Mouse (Mus musculus): ENCODE results near the gene Pitpnm1.

Pitpnm1 gene

DNA sequence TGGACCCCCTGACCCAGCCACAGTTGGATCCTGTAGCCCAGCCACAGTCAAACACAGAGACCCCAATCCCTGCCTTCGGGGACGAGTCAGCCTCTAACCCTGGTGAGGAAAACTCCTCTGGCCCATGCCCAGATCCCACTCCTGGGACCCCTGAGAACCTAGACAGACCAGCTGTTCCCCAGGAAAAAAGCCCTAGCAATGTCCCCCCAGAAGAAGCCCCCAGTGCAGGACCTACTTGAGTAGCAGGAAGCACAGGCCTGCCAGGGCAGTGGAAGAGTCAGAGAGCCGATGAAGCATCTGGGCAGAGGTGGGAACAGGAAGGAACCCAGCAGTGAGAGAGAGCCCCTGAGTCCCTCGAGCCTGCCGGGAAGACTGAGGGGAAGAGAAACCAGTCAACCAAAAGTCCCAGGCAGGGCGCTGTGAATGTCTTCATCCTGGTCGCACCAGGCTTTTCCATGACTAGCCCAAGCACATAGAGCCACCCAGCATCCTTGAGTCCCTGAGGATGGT lies 44.0 kb downstream of the Pitpnm1 start, which contains the start of gene Cabp4:
Gene Cabp4, minus strand, starts transcription at position 275 of the 510 bp plus-strand sequence.
- DNase-seq: no peak

DNA sequence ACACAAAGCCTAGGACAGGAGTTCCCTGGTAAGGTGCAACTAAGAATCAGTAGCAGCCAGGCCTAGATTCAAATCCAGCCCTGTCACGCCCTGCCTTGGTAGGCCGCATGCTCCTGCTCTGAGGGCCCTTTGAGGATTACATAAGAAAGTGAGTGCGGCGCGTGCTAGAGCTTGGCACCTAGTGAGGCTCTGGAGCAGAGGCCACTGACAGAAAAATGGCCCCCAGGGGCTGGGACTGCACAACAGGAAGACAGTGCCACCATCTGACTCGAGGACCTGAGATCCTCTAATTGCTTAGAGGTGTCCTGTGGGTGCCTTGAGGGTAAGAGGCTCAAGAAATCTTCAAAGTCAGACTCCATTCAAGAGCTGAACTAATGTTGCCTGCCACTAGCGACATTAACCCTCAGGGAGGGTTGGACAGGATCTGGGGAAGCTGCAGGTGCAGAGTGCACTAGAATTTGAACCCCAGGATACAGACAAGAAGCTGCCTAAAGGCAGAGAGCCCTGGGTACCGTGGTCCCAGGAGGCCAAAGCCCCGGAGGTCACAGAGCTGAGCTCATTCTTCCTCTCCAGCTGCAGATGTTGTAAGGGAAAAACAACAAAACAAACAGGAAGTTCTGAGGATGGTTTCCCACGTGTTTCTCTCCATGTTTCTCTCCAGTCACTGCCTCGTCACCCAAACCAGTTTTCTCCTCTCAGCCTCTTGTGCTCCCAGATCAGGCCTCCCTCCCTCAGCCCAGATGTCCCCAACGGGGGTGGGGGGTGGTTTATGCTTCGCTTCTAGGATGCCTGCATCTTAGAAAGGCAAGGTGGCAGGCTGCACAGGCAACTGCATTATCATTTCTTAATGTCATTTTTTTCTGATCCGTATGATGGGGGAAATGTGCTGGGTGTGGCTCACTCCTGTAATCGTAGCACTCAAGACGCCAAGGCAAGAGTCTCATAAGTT lies 45.0 kb downstream of the Pitpnm1 start:
- DNase-seq: peak; percentile 51

DNA sequence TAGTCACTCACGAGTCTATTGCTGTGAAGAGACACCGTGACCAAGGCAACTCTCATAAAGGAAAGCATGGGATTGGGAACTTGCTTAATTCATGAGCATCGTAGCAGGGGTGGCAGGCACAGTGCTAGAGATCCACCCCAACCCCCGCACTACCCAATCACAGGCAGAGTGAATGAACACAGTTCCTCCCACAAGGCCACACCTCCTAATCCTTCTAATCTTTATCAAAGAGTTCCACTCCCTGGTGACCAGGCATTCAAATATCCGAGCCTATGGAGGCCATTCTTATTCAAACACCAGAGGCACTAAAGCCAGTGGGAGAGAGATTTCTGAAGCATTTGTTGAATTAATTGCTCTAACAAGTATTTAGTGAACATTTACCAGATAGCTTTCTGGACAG lies 46.1 kb downstream of the Pitpnm1 start:
- no peak for DNase-seq

DNA sequence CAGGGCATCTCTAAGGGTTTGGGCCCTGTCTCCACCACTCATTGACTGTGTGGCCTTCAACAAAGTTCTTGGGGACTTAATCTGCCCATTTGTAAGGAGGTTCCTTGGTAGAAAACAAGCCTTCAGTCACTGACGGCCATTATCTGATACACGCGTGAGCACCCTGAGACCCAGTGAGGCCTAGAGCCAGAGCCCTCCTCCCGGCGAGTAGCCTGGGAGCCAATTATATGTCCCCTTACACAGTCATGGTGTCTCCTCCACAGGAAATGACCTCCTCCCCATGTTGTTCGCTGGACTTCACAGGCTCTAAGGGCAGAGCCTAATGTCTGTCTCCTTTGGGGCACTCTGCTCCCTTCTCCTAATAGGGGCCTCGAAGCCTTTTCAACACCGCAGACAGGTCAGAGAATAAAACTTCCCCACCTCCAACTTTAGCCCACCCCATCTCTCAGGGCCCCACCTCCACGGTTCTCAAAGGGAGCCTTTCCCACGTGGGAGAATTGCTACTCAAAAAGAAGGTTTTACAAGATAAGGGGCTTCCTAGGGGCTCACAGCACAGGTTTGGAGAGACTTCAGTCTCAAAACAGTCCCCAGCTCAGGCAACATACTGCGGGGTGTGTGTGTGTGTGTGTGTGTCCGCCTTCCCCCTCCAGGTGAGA lies 46.7 kb downstream of the Pitpnm1 start:
- DNase-seq: no peak

DNA sequence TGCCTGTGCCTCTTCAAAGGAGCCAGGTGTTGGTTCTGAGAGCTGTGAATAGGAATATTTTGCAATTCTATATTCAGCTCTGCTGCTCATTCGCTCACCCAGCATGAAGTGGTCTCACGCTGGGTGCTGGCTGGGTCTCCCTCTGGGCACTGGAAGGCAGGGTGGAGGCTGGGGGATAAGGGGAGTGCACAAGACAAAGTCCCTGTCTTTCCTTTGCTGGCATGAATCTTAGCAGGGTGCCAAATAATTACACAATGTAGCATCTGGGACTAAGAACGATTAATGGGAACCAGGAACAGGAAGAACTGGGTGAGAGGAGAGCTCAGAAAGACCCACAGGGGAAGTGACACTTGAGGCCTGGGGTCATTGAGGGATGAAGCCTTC lies 47.2 kb downstream of the Pitpnm1 start:
- no peak for DNase-seq

DNA sequence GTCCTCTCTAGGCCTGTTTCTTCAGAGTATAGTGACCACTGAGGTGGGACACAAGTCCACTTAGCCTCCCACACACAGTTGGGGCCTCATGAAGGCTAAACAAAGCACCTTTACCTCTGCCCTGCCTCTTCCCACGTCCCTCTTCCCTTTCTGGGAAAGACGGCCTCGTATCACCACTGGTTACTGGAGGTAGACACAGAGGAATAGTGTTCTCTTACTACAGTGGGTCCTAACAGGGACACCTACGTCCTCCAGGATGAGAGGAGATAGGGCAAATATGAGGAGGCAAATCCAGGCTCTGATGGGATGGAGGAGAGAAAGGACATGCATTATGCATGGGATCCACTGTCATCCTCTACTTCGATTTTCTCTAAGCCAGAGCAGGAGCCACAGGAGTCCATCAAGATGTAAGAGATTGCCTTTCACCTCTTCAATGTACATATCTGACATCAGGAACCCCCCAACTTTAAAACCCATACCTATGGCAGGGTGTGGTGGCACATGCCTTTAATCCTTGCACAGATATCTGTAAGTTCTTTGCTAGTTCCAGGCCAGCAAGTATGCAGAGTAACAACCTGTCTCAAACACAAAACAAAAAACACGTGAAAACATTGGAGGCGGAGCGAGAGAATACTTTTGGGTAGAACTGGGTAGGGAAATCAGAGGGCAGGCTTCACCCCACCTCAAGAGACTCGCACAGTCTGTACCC lies 48.1 kb downstream of the Pitpnm1 start:
- DNase-seq: no peak

GRCm38 (mm10) chr19:4148491-4148806 lies 48.7 kb downstream of the Pitpnm1 start, which contains the start of gene Coro1b:
Gene Coro1b (plus strand): TSS chr19:4148619.
- peak; percentile 99 for DNase-seq

- DNase-seq: no peak
These were observed 49.0 kb downstream of the Pitpnm1 start for GRCm38 (mm10) chr19:4148819-4149218.

DNA sequence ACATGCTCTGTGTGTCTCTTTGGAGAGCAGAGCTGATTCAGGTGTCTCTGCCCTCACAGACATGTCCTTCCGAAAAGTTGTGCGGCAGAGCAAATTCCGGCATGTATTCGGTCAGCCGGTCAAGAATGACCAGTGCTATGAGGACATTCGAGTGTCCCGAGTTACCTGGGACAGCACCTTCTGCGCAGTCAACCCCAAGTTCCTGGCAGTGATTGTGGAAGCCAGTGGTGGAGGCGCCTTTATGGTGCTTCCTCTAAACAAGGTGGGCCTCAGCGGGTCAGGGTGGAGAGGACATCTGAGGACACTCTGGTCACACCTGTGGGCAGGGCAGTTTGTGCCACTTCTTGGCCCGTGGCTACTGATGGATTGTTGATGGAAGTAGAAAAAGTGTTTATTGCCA lies 49.5 kb downstream of the Pitpnm1 start:
- DNase-seq: no peak

DNA sequence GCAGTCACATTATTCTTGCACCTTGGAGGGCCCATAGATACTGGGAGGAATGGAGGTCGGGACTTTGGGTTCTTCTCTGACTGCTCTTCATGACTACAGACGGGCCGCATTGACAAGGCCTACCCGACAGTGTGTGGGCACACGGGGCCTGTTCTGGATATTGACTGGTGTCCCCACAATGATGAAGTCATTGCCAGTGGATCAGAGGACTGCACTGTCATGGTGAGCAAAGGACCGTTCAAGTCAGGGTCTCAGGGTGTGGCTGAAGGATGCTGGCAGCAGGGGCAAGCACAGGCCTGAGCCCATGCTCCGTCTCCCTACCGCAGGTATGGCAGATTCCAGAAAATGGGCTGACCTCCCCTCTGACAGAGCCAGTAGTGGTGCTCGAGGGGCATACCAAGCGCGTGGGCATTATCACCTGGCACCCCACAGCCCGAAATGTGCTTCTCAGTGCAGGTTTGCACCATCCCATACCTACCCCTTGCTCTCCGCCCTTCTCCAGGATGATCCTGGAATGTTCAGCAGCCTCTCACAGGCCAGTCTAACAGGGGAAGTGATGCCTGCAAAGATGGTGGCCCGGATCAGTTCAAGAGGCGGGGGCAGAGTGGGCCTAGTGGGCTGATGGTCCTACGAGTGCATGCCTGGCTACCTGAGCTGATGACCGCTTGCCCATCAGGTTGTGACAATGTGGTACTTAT lies 50.1 kb downstream of the Pitpnm1 start:
- no peak for DNase-seq

DNA sequence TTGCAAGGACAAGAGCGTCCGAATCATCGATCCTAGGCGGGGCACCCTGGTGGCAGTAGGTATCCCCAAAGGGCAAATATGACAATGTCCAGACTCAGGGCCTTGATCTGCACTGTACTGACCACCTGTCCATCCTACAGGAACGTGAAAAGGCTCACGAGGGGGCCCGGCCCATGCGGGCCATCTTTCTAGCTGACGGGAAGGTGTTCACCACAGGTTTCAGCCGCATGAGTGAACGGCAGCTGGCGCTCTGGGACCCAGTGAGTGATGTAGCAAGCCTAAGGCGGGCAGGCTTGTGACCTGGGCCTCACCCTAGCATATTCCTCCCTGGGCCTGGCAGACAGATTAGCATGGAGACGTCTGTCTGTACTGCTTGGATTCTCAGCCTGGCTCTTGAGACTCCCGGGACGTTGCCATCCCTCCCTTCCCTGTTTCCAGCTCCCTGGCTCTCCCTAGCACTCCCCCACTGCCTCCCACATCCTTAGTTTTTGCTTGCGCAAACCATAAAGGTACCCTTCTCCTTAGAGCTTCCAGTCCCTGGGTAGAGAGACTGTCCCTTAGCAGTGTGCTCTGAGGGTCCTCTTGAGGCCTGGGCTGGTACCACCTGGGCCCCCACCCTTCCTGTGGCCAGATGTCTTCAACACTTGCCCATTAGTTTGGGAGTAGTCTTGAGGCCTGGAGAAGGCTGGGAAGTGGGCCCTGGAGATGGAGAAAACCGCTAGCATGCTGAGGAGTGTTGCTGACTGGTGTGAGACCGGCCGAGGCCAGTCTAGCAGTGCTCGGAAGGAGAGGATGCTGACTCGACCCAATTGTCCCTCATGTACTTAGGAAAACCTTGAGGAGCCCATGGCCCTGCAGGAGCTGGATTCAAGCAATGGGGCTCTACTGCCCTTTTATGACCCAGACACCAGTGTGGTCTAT lies 51.0 kb downstream of the Pitpnm1 start:
- DNase-seq: no peak

GRCm38 (mm10) chr19:4151488-4151860 lies 51.7 kb downstream of the Pitpnm1 start:
- no peak for DNase-seq

GRCm38 (mm10) chr19:4151898-4152297 lies 52.1 kb downstream of the Pitpnm1 start:
- DNase-seq: no peak

- DNase-seq: no peak
These were observed 52.8 kb downstream of the Pitpnm1 start for GRCm38 (mm10) chr19:4152445-4153231.

DNA sequence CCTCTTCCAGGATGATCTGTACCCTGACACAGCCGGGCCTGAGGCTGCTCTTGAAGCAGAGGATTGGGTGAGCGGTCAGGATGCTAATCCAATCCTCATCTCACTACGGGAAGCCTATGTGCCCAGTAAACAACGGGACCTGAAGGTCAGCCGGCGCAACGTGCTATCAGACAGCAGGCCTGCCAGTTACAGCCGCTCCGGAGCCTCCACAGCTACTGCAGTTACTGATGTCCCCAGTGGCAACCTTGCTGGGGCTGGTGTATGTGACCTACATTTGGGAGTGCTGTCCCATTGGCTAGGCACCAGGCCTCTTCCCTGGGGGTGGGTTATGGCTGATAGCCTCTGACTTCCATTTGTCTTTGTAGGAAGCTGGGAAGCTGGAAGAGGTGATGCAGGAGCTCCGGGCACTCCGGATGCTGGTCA lies 53.4 kb downstream of the Pitpnm1 start, which contains the start of gene Ptprcap:
Gene Ptprcap, plus strand, starts transcription at position 373 of the 423 bp plus-strand sequence.
- DNase-seq: no peak

GRCm38 (mm10) chr19:4154437-4155222 lies 54.8 kb downstream of the Pitpnm1 start:
- DNase-seq: no peak

- no peak for DNase-seq
These were observed 55.6 kb downstream of the Pitpnm1 start for GRCm38 (mm10) chr19:4155223-4156072.

DNA sequence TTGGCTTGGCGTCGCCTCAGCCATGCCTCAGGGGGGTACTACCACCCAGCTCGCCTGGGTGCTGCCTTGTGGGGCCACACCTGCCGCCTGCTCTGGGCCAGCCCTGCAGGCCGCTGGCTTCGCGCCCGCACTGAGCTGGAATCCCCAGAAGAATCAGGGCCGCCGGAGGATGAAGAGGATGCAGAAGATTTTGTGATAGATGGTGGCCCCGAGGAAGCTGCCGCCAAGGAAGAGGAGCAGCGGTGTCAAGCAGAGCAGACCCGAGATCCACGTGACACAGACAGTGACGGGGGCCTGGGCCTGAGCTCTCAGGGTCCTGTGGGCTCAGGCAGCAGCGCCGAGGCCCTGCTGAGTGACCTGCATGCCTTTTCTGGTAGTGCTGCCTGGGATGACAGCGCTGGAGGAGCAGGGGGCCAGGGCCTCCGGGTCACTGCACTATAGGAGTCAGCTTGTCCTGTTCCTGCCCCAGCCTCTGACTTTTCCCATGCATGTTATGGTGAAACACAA lies 56.3 kb downstream of the Pitpnm1 start:
- DNase-seq: no peak

GRCm38 (mm10) chr19:4156771-4157170 lies 57.0 kb downstream of the Pitpnm1 start:
- no peak for DNase-seq
